In genomic region chr11:90517750-90518149, GRCm38 (mm10) we compare ENCODE assay signal across 26 mouse cellular contexts.
A peak's percentile ranks its signal among the peaks of the same experiment; 100 is the strongest.
DNase-seq lines count a peak whose midpoint lies in the region; ATAC-seq lines count a peak whose summit lies in the region.
"Had no signal": no experiment of that assay in that cellular context is flagged by ENCODE, and none has a peak within 500 bp of the region (broad histone marks: within the 10 kb centered on the region; RNA-seq: fewer than 3 reads in every experiment).

No protein-coding gene starts in this region.

- H3K27me3 ChIP-seq in heart, embryonic 12.5 days (replicated peaks), result no peaks in the 10 kb centered on the region
- H3K27me3 ChIP-seq in heart, embryonic 10.5 days (ENCODE audit: insufficient read depth, poor library complexity, severe bottlenecking), result no peaks in the 10 kb centered on the region
- H3K27me3 ChIP-seq in lung, embryonic 16.5 days (ENCODE audit: control insufficient read depth, insufficient read depth, low read depth, low read length), result no peaks in the 10 kb centered on the region
- H3K27me3 ChIP-seq: embryonic facial prominence, embryonic 13.5 days; forebrain, embryonic 12.5 days; hindbrain, embryonic 12.5 days had no signal

- H3K4me2 ChIP-seq in heart, embryonic 12.5 days, result peak overlapping the region; percentile 26; the same call in 1 of the 2 replicates
- H3K4me2 ChIP-seq in lung, embryonic 16.5 days (ENCODE audit: low read depth, low read length), result no peak overlapping the region
- H3K4me2 ChIP-seq: embryonic facial prominence, embryonic 13.5 days; forebrain, embryonic 12.5 days; hindbrain, embryonic 12.5 days had no signal

- no peak overlapping the region for H3K9ac ChIP-seq in heart, embryonic 12.5 days
- no peak overlapping the region for H3K9ac ChIP-seq in lung, embryonic 16.5 days (ENCODE audit: low read length)
- H3K9ac ChIP-seq: embryonic facial prominence, embryonic 13.5 days; forebrain, embryonic 12.5 days; hindbrain, embryonic 12.5 days had no signal

- no peak overlapping the region for H3K4me3 ChIP-seq in heart, embryonic 12.5 days
- no peak overlapping the region for H3K4me3 ChIP-seq in heart, embryonic 10.5 days
- H3K4me3 ChIP-seq in lung, embryonic 16.5 days (ENCODE audit: low read length), result no peak overlapping the region
- H3K4me3 ChIP-seq: embryonic facial prominence, embryonic 13.5 days; forebrain, embryonic 12.5 days; gastrocnemius, adult 2 months; hindbrain, embryonic 12.5 days had no signal

- H3K9me3 ChIP-seq in heart, embryonic 12.5 days (replicated peaks), result no peaks in the 10 kb centered on the region
- H3K9me3 ChIP-seq in heart, embryonic 10.5 days, result no peaks in the 10 kb centered on the region
- no peaks in the 10 kb centered on the region for H3K9me3 ChIP-seq in lung, embryonic 16.5 days (ENCODE audit: control insufficient read depth, low read length)
- H3K9me3 ChIP-seq: embryonic facial prominence, embryonic 13.5 days; forebrain, embryonic 12.5 days; G1E; hindbrain, embryonic 12.5 days had no signal

- H3K27ac ChIP-seq in heart, embryonic 12.5 days (ENCODE audit: poor library complexity, severe bottlenecking), result peak overlapping the region; percentile 50; the same call in 1 of the 2 replicates
- H3K27ac ChIP-seq in heart, embryonic 10.5 days, result no peak overlapping the region
- no peak overlapping the region for H3K27ac ChIP-seq in lung, embryonic 16.5 days (ENCODE audit: low read length)
- H3K27ac ChIP-seq: embryonic facial prominence, embryonic 13.5 days; forebrain, embryonic 12.5 days; gastrocnemius, adult 2 months; hindbrain, embryonic 12.5 days had no signal

- H3K36me3 ChIP-seq in heart, embryonic 12.5 days, result 0 out of 2 replicates have a peak, but pooled peaks cover 7% of the 10 kb centered on the region
- peaks cover 6% of the 10 kb centered on the region for H3K36me3 ChIP-seq in heart, embryonic 10.5 days
- no peaks in the 10 kb centered on the region for H3K36me3 ChIP-seq in lung, embryonic 16.5 days (ENCODE audit: control insufficient read depth, insufficient read depth, low read length)

- DNase-seq in heart, adult 18-20 months, result peak; percentile 15 to 34
- DNase-seq in heart, adult 9 months (ENCODE audit: low spot score in 2 of 2), result no peak
- no peak for DNase-seq in heart, embryonic 10.5 days (ENCODE audit: low spot score)
- DNase-seq in lung, postnatal 14 days, result no peak
- DNase-seq in heart, postnatal 10 days, result peak; percentile 35 to 47
- no peak for DNase-seq in gastrocnemius, postnatal 36 days
- DNase-seq: adrenal gland, adult 8-10 months; adrenal gland, postnatal 36 days; B cell, adult 2 months; cerebellum, adult 11 months; cerebellum, adult 8-10 months; cerebellum, postnatal 36 days; gastrocnemius, adult 2 months; gastrocnemius, postnatal 25 days; kidney, adult 8-10 months had no signal

- peaks cover 40% of the 10 kb centered on the region for H3K4me1 ChIP-seq in heart, embryonic 12.5 days (replicated peaks)
- peaks cover 52% of the 10 kb centered on the region for H3K4me1 ChIP-seq in heart, embryonic 10.5 days
- 0 out of 2 replicates have a peak, but pooled peaks cover 2% of the 10 kb centered on the region for H3K4me1 ChIP-seq in lung, embryonic 16.5 days (replicated peaks; ENCODE audit: control insufficient read depth, insufficient read depth, low read length)
- H3K4me1 ChIP-seq: embryonic facial prominence, embryonic 13.5 days had no signal

- WGBS in heart, embryonic 12.5 days, result 12% methylated on average over 1 of the region's 1 CpGs
- WGBS in heart, embryonic 10.5 days, result 19% methylated on average over 1 of the region's 1 CpGs
- 16% methylated on average over 1 of the region's 1 CpGs for WGBS in lung, embryonic 16.5 days

- intact Hi-C loops in heart, postnatal 10 days (cut with DNase I), result no loop called here
- intact Hi-C loops in gastrocnemius, postnatal 36 days (cut with DNase I), result no loop called here

- ATAC-seq in heart, embryonic 12.5 days (ENCODE audit: insufficient number of reproducible peaks, low FRiP score), result peak; percentile 55; the same call in 1 of the 2 replicates
- ATAC-seq in lung, embryonic 16.5 days (ENCODE audit: low read depth), result peak; percentile 54; the same call in 1 of the 2 replicates
- ATAC-seq: CD4-positive, CD25-positive, alpha-beta regulatory T cell, adult 4 months; forebrain, embryonic 16.5 days; hindbrain, embryonic 16.5 days; inflammation-experienced regulatory T-cells, adult 6 months; intestine, postnatal 0 days had no signal

Comparison
In these comparisons a context has a peak if more than half of its experiments do, and no peak if none do; other contexts are left out.
1. DNase-seq: peak in heart, adult 18-20 months (2 of 2) and heart, postnatal 10 days (2 of 2); none in heart, adult 9 months (0 of 2), heart, embryonic 10.5 days (single experiment), lung, postnatal 14 days (single experiment) and gastrocnemius, postnatal 36 days (0 of 2).